Mouse (Mus musculus): ENCODE measurements around the gene Galnt4.

Gene Galnt4

GRCm38 (mm10) chr10:99115471-99116236, 7.7 kb downstream of the Galnt4 start:
- no peak for DNase-seq

- no peak for DNase-seq
Measured at GRCm38 (mm10) chr10:99116237-99116632, 8.3 kb downstream of the Galnt4 start.

- no peak for DNase-seq
Measured at GRCm38 (mm10) chr10:99116650-99117615, 9.0 kb downstream of the Galnt4 start.

GRCm38 (mm10) chr10:99117876-99118275, 9.9 kb downstream of the Galnt4 start:
- DNase-seq: no peak

- DNase-seq: no peak
Measured at GRCm38 (mm10) chr10:99118697-99119096, 10.7 kb downstream of the Galnt4 start.

GRCm38 (mm10) chr10:99119471-99119870, 11.5 kb downstream of the Galnt4 start:
- no peak for DNase-seq

- DNase-seq: no peak
Measured at GRCm38 (mm10) chr10:99126225-99126624, 18.3 kb downstream of the Galnt4 start, which contains the start of gene Phxr2. Gene Phxr2, minus strand, starts transcription at chr10:99126325.

- DNase-seq: no peak
Measured at GRCm38 (mm10) chr10:99126954-99127353, 19.0 kb downstream of the Galnt4 start.

GRCm38 (mm10) chr10:99127691-99128261, 19.8 kb downstream of the Galnt4 start:
- no peak for DNase-seq

- DNase-seq: no peak
Measured at GRCm38 (mm10) chr10:99130611-99131010, 22.7 kb downstream of the Galnt4 start.

GRCm38 (mm10) chr10:99131298-99131697, 23.3 kb downstream of the Galnt4 start:
- DNase-seq: no peak

- no peak for DNase-seq
Measured at GRCm38 (mm10) chr10:99132189-99132588, 24.2 kb downstream of the Galnt4 start.

GRCm38 (mm10) chr10:99132595-99133272, 24.8 kb downstream of the Galnt4 start:
- no peak for DNase-seq

- DNase-seq: no peak
Measured at GRCm38 (mm10) chr10:99133321-99133875, 25.4 kb downstream of the Galnt4 start.

GRCm38 (mm10) chr10:99136337-99136736, 28.4 kb downstream of the Galnt4 start:
- DNase-seq: no peak

- DNase-seq: no peak
Measured at GRCm38 (mm10) chr10:99145611-99146010, 37.7 kb downstream of the Galnt4 start.

- no peak for DNase-seq
Measured at GRCm38 (mm10) chr10:99146596-99146995, 38.6 kb downstream of the Galnt4 start.

- no peak for DNase-seq
Measured at GRCm38 (mm10) chr10:99150016-99150415, 42.1 kb downstream of the Galnt4 start.

GRCm38 (mm10) chr10:99151580-99151979, 43.6 kb downstream of the Galnt4 start:
- no peak for DNase-seq

- DNase-seq: no peak
Measured at GRCm38 (mm10) chr10:99152063-99152462, 44.1 kb downstream of the Galnt4 start.

- no peak for DNase-seq
Measured at GRCm38 (mm10) chr10:99154635-99155034, 46.7 kb downstream of the Galnt4 start.

- DNase-seq: no peak
Measured at GRCm38 (mm10) chr10:99156808-99157207, 48.8 kb downstream of the Galnt4 start.

All from kidney, postnatal 14 days (tissue).